Mouse (Mus musculus): ENCODE measurements around the gene Myo5a. TPM values are rescaled to one million over a fixed set of nuclear protein-coding genes. Genes with fewer than 3 reads are reported as not detected.

Gene Myo5a
- polyA plus RNA-seq, 1 experiment from 2014 or later = 19.8 TPM

DNA sequence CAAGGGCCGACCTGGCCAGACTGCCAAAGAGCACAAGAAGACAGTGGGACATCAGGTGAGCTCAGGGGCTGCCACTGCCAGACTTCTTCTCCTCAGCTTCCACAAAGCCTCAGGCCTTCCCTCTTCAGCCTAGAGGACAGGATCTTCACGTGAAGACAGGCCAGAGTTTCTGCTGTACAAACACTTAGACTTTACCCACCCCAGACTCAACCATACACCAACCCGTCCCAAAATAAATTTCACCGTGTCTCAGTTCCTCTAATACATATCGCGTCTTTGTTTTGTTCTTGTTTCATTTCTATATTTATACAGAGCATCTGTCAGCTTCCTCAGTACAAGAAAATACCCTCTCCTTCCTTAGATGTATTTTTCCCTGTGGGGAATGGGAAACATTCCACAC is 89.7 kb downstream of the Myo5a start:
- 94% methylated on average over 6 of the region's 6 CpGs for WGBS
- no peak overlapping the region for H3K4me3 ChIP-seq
- H3K4me1 ChIP-seq = no peaks in the 10 kb centered on the region
- H3K9me3 ChIP-seq (replicated peaks) = no peaks in the 10 kb centered on the region
- no peaks in the 10 kb centered on the region for H3K27me3 ChIP-seq (ENCODE audit: low read depth, poor library complexity, severe bottlenecking)
- H3K36me3 ChIP-seq = peaks cover 39% of the 10 kb centered on the region
- DNase-seq (ENCODE audit: low spot score) = no peak
- no peak overlapping the region for H3K27ac ChIP-seq

GRCm38 (mm10) chr9:75163650-75164049 is 92.8 kb downstream of the Myo5a start:
- DNase-seq (ENCODE audit: low spot score) = no peak
- H3K4me3 ChIP-seq = no peak overlapping the region
- no peaks in the 10 kb centered on the region for H3K27me3 ChIP-seq (ENCODE audit: low read depth, poor library complexity, severe bottlenecking)
- H3K36me3 ChIP-seq = peaks cover 49% of the 10 kb centered on the region
- no peaks in the 10 kb centered on the region for H3K9me3 ChIP-seq (replicated peaks)
- H3K4me1 ChIP-seq = no peaks in the 10 kb centered on the region
- H3K27ac ChIP-seq = no peak overlapping the region

GRCm38 (mm10) chr9:75171721-75172120 is 100.9 kb downstream of the Myo5a start:
- peaks cover 71% of the 10 kb centered on the region for H3K36me3 ChIP-seq
- no peak overlapping the region for H3K27ac ChIP-seq
- H3K27me3 ChIP-seq (ENCODE audit: low read depth, poor library complexity, severe bottlenecking) = no peaks in the 10 kb centered on the region
- DNase-seq (ENCODE audit: low spot score) = no peak
- WGBS = 95% methylated on average over 3 of the region's 3 CpGs
- H3K4me1 ChIP-seq = no peaks in the 10 kb centered on the region
- H3K9me3 ChIP-seq (replicated peaks) = no peaks in the 10 kb centered on the region
- H3K4me3 ChIP-seq = no peak overlapping the region

- Histone ChIP-seq H3K27ac (no peak overlapping the region), H3K9me3 (replicated peaks) (no peaks in the 10 kb centered on the region), H3K4me3 (no peak overlapping the region), H3K27me3 (ENCODE audit: low read depth, poor library complexity, severe bottlenecking) (no peaks in the 10 kb centered on the region), H3K4me1 (no peaks in the 10 kb centered on the region), H3K36me3 (peaks cover 49% of the 10 kb centered on the region)
- WGBS = 86% methylated on average over 3 of the region's 3 CpGs
- DNase-seq (ENCODE audit: low spot score) = no peak
These were observed 116.9 kb downstream of the Myo5a start for GRCm38 (mm10) chr9:75187646-75188260.

GRCm38 (mm10) chr9:75193858-75194257 is 123.0 kb downstream of the Myo5a start:
- Histone ChIP-seq H3K27me3 (ENCODE audit: low read depth, poor library complexity, severe bottlenecking) (no peaks in the 10 kb centered on the region), H3K4me1 (no peaks in the 10 kb centered on the region), H3K36me3 (peaks cover 40% of the 10 kb centered on the region), H3K27ac (no peak overlapping the region), H3K4me3 (no peak overlapping the region), H3K9me3 (replicated peaks) (no peaks in the 10 kb centered on the region)
- no peak for DNase-seq (ENCODE audit: low spot score)
- 77% methylated on average over 4 of the region's 4 CpGs for WGBS

GRCm38 (mm10) chr9:75196335-75196734 is 125.5 kb downstream of the Myo5a start:
- no peaks in the 10 kb centered on the region for H3K9me3 ChIP-seq (replicated peaks)
- 84% methylated on average over 2 of the region's 2 CpGs for WGBS
- H3K4me3 ChIP-seq = no peak overlapping the region
- no peaks in the 10 kb centered on the region for H3K27me3 ChIP-seq (ENCODE audit: low read depth, poor library complexity, severe bottlenecking)
- H3K27ac ChIP-seq = no peak overlapping the region
- no peaks in the 10 kb centered on the region for H3K4me1 ChIP-seq
- H3K36me3 ChIP-seq = peaks cover 43% of the 10 kb centered on the region
- DNase-seq (ENCODE audit: low spot score) = no peak

DNA sequence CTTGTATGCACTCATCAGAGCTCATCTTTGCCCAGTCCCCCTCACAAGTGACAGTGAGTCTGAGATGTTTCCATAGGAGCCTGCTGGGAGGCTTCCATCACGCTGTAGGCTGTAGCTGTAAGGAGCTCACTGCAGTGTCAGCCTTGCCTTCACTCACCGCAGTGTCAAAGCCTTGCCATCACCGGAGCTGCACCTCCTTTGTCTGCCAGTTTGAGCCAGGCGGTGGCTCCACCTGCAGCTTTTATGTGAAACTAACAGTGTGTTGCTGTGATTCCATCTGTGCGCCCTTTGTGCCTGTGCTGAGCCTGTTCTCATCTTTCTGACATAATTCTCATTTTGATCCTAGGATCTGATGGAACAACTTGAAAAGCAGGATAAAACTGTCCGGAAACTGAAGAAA is 126.5 kb downstream of the Myo5a start:
- H3K36me3 ChIP-seq = peaks cover 52% of the 10 kb centered on the region
- no peak for DNase-seq (ENCODE audit: low spot score)
- 71% methylated on average over 6 of the region's 6 CpGs for WGBS

DNA sequence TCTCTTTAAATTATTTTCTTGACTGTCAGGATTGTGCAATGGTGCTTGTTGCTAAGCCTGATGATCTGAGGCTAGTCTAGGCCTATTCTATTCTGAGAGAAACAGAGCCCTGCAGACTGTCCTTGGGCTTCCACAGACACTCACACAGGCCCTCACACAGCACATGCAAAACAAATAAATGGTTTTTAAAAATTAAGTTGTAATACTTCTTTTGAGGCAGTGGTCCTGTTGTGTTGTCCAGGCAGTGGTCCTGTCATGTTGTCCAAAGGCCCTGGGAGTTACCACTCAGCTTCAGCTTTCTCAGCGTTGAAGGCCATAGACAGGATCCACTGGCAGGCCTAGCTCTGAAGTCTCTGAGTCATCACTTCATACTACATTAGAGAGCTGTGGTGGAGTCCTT is 130.7 kb downstream of the Myo5a start:
- no peak for DNase-seq (ENCODE audit: low spot score)
- Histone ChIP-seq H3K27me3 (ENCODE audit: low read depth, poor library complexity, severe bottlenecking) (no peaks in the 10 kb centered on the region), H3K4me1 (no peaks in the 10 kb centered on the region), H3K9me3 (replicated peaks) (no peaks in the 10 kb centered on the region), H3K4me3 (no peak overlapping the region), H3K27ac (no peak overlapping the region), H3K36me3 (peaks cover 69% of the 10 kb centered on the region)
- WGBS = 98% methylated on average over 1 of the region's 1 CpGs

More for the DNA sequence above, 126.5 kb downstream of the Myo5a start:
- Histone ChIP-seq H3K4me3 (no peak overlapping the region), H3K27me3 (ENCODE audit: low read depth, poor library complexity, severe bottlenecking) (no peaks in the 10 kb centered on the region), H3K9me3 (replicated peaks) (no peaks in the 10 kb centered on the region), H3K4me1 (no peaks in the 10 kb centered on the region), H3K27ac (no peak overlapping the region)

DNA sequence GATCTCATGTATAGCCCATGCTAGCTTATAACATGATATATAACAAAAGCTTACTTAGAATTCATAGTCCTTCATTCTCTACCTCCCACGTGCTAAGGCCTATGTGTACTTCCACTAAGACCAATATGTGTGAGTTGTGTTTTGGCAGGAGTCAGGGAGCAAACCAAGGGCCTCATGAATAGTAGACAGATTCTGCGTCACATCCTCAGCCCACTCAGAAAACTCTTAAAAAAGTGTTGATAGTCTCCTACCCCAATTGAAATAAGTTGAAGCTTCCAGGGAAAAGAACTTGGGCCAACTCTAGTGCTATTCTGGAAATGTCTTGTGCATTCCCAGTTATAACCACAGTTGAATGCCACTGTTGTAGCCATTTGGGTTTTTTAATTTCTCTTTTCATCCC is 131.2 kb downstream of the Myo5a start:
- no peaks in the 10 kb centered on the region for H3K9me3 ChIP-seq (replicated peaks)
- no peak for DNase-seq (ENCODE audit: low spot score)
- H3K4me3 ChIP-seq = no peak overlapping the region
- WGBS = 87% methylated on average over 2 of the region's 2 CpGs
- no peaks in the 10 kb centered on the region for H3K4me1 ChIP-seq
- peaks cover 69% of the 10 kb centered on the region for H3K36me3 ChIP-seq
- no peaks in the 10 kb centered on the region for H3K27me3 ChIP-seq (ENCODE audit: low read depth, poor library complexity, severe bottlenecking)
- H3K27ac ChIP-seq = no peak overlapping the region

DNA sequence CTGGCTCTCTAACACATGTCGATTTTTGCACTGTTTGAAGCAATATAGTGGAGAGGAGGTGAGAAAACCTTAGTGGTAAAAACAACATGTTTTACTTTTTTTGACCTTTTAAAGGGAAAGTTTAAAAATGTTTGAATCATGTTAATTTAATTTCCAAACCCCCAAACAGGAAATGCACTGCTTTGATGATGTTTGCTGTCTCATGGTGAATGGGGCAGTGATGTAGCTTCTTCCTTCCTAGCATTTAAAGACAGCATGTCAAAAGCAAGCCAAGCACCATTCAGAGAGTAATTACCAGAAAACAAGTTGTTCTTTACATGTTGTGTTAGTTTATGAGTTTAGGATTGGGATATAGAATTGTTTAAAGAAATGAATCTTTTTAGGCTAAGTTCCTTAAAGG is 138.4 kb downstream of the Myo5a start:
- Histone ChIP-seq H3K9me3 (replicated peaks) (no peaks in the 10 kb centered on the region), H3K4me1 (no peaks in the 10 kb centered on the region), H3K27ac (no peak overlapping the region), H3K27me3 (ENCODE audit: low read depth, poor library complexity, severe bottlenecking) (no peaks in the 10 kb centered on the region), H3K4me3 (no peak overlapping the region), H3K36me3 (peaks cover 48% of the 10 kb centered on the region)
- no peak for DNase-seq (ENCODE audit: low spot score)
- WGBS = 83% methylated on average over 1 of the region's 1 CpGs

DNA sequence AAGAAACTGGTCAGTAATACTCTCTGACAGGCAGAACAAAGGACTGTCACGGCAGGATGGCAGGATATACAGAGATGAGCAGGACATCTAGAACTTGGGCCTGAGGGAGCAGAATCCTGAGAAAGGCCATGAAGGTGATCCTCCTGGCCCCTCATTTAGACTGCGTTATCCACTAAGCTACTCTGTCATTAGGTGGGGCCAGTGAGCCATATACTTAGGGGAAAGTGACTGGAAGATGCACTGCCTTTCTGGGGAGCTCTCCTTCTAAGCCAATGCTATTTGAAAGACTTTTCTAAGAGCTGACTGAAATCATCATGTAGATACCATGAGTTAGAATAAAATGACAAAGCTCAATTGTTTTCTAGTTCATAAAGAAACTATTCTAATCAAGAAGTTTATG is 139.5 kb downstream of the Myo5a start:
- DNase-seq (ENCODE audit: low spot score) = no peak
- Histone ChIP-seq H3K4me1 (no peaks in the 10 kb centered on the region), H3K36me3 (peaks cover 48% of the 10 kb centered on the region), H3K4me3 (no peak overlapping the region), H3K27me3 (ENCODE audit: low read depth, poor library complexity, severe bottlenecking) (no peaks in the 10 kb centered on the region), H3K27ac (no peak overlapping the region), H3K9me3 (replicated peaks) (no peaks in the 10 kb centered on the region)
- WGBS = 78% methylated on average over 2 of the region's 2 CpGs

- peaks cover 62% of the 10 kb centered on the region for H3K36me3 ChIP-seq
These were observed 144.1 kb downstream of the Myo5a start for GRCm38 (mm10) chr9:75214743-75215413.

DNA sequence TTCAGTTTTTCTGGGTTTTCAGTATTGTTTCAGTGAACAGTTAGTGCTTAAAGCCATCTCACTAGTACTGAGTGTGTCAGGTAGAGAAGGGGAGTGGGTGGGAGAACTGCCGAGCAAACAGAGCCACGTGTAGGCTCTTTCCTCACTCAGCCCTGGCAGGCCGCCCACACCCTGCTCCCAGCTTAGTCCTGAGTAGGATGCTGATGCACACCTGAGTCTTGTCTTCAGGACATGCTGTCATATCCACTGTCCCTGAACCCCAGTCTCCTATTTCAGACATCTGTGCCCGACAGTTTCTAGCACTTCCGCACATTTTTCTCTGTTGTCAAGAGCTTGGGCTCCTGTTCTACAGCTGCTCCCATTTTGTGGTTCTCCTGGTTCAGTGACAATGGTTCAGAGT is 149.1 kb downstream of the Myo5a start:
- 84% methylated on average over 5 of the region's 5 CpGs for WGBS
- H3K36me3 ChIP-seq = peaks cover 39% of the 10 kb centered on the region
- no peaks in the 10 kb centered on the region for H3K27me3 ChIP-seq (ENCODE audit: low read depth, poor library complexity, severe bottlenecking)

More at GRCm38 (mm10) chr9:75214743-75215413, 144.1 kb downstream of the Myo5a start:
- DNase-seq (ENCODE audit: low spot score) = no peak
- no peak overlapping the region for H3K4me3 ChIP-seq
- H3K9me3 ChIP-seq (replicated peaks) = no peaks in the 10 kb centered on the region
- H3K27me3 ChIP-seq (ENCODE audit: low read depth, poor library complexity, severe bottlenecking) = no peaks in the 10 kb centered on the region
- H3K4me1 ChIP-seq = no peaks in the 10 kb centered on the region
- WGBS = 94% methylated on average over 11 of the region's 11 CpGs
- no peak overlapping the region for H3K27ac ChIP-seq

More for the DNA sequence above, 149.1 kb downstream of the Myo5a start:
- peaks cover 8% of the 10 kb centered on the region; the same call in 1 of the 2 replicates for H3K4me1 ChIP-seq
- no peak for DNase-seq (ENCODE audit: low spot score)
- H3K27ac ChIP-seq = no peak overlapping the region
- no peak overlapping the region for H3K4me3 ChIP-seq
- no peaks in the 10 kb centered on the region for H3K9me3 ChIP-seq (replicated peaks)

All from limb, embryonic 10.5 days (tissue).